Mouse (Mus musculus): ENCODE data around the gene Mettl15. TPM values are rescaled to one million over a fixed set of nuclear protein-coding genes. Genes with fewer than 3 reads are reported as not detected.
"Not testable (repeated sequence)": the region's sequence is repeated elsewhere in the genome, so short reads cannot be mapped to it uniquely, and the experiment has no call there.

Mettl15 gene
- polyA plus RNA-seq, 1 experiment, result 10.9 TPM

DNA sequence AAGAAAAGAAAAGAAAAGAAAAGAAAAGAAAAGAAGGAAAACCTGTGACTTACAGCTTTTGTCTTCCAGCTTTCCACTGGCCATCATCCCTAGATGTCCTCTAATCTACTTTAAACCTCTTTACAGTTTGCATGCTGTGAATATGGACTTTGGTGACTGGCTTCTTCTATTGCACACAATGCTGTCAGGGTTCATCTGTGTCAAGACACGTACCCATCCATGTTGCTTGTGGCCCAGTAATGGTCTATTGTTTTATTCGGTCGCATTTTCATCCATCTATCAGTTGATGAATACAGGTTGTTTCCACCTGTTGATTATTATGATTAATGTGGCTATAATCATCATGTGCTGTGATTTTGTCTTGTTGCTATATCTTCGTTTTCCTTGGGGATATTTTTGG is 46.7 kb downstream of the Mettl15 start:
- no peak for DNase-seq
- WGBS, result 85% methylated on average over 4 of the region's 4 CpGs
- H3K27me3 ChIP-seq (ENCODE audit: control insufficient read depth, insufficient read depth, low read length), result no peaks in the 10 kb centered on the region
- H3K4me1 ChIP-seq (ENCODE audit: control insufficient read depth, insufficient read depth, low read length), result no peaks in the 10 kb centered on the region
- H3K4me3 ChIP-seq (replicated peaks; ENCODE audit: insufficient read depth, low read depth, low read length), result no peak overlapping the region
- no peak for TF ChIP-seq CTCF (IDR thresholded peaks at IDR 0.05; ENCODE audit: borderline replicate concordance, insufficient read depth, low read depth, low read length)
- no peak for TF ChIP-seq POLR2A (IDR thresholded peaks at IDR 0.05; ENCODE audit: borderline replicate concordance, insufficient read depth, low read length)
- H3K27ac ChIP-seq (ENCODE audit: insufficient read depth, low read length), result no peak overlapping the region

DNA sequence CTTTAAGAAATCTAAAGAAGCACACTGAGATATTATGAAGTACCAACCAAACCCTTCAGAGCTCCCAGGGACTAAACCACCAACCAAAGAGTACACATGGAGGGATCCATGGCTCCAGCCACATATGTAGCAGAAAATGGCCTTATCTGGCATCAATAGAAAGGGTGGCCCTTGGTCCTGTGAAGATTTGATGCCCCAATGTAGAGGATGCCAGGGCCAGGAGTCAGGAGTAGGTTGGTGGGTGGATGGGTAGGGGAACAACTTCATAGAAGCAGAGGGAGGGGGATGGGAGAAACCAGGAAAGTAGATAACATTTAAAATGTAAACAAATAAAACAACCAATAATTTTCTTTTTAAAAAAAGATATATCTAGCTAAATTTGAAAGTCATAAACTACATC is 50.1 kb downstream of the Mettl15 start:
- H3K27me3 ChIP-seq (ENCODE audit: control insufficient read depth, insufficient read depth, low read length), result no peaks in the 10 kb centered on the region
- no peak for DNase-seq
- H3K4me1 ChIP-seq (ENCODE audit: control insufficient read depth, insufficient read depth, low read length), result no peaks in the 10 kb centered on the region
- TF ChIP-seq CTCF (IDR thresholded peaks at IDR 0.05; ENCODE audit: borderline replicate concordance, insufficient read depth, low read depth, low read length), result no peak
- TF ChIP-seq POLR2A (IDR thresholded peaks at IDR 0.05; ENCODE audit: borderline replicate concordance, insufficient read depth, low read length), result no peak
- H3K27ac ChIP-seq (ENCODE audit: insufficient read depth, low read length), result no peak overlapping the region
- H3K4me3 ChIP-seq (replicated peaks; ENCODE audit: insufficient read depth, low read depth, low read length), result no peak overlapping the region

DNA sequence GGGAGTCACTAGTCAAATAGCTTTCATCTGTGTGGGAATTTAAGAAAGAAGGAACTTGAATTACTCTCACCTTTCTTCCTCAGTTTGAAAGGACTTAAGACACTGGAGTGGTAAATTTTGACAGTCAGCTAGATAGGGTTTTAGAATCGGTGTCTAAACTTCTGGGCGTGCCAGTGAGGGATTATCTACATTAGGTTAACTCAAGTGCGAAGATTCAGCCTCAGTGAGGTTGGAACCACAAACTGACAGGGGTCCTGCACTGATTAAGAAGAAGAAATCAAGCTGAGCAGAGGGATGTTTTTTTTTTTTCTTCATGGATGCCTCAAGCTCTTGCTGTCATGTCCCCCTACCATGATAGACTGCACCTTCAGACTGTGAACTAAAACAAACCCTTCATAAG is 53.4 kb downstream of the Mettl15 start:
- Histone ChIP-seq H3K27me3 (ENCODE audit: control insufficient read depth, insufficient read depth, low read length) (no peaks in the 10 kb centered on the region), H3K27ac (ENCODE audit: insufficient read depth, low read length) (no peak overlapping the region), H3K4me1 (ENCODE audit: control insufficient read depth, insufficient read depth, low read length) (no peaks in the 10 kb centered on the region), H3K4me3 (replicated peaks; ENCODE audit: insufficient read depth, low read depth, low read length) (no peak overlapping the region)
- 69% methylated on average over 3 of the region's 3 CpGs for WGBS
- no peak for TF ChIP-seq CTCF (IDR thresholded peaks at IDR 0.05; ENCODE audit: borderline replicate concordance, insufficient read depth, low read depth, low read length)
- DNase-seq, result no peak

DNA sequence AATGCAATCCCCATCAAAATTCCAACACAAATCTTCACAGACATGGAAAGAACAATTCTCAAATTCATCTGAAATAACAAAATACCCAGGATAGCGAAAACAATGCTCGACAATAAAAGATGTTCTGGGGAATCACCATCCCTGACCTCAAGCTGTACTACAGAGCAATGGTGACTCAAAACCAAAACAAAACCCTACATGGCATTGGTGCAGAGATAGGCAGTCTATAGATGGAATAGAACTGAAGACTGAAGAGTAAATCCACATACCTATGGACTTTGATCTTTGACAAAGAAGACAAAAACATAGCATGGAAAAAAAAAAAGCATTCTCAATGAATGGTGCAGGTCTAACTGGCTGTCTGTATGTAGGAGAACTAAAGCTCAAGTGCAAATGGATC is 59.1 kb downstream of the Mettl15 start:
- WGBS, result 96% methylated on average over 2 of the region's 2 CpGs
- H3K27ac ChIP-seq (ENCODE audit: insufficient read depth, low read length), result no peak overlapping the region
- no peak for DNase-seq
- TF ChIP-seq POLR2A (IDR thresholded peaks at IDR 0.05; ENCODE audit: borderline replicate concordance, insufficient read depth, low read length) (no peak), CTCF (IDR thresholded peaks at IDR 0.05; ENCODE audit: borderline replicate concordance, insufficient read depth, low read depth, low read length) (no peak)
- no peak overlapping the region for H3K4me3 ChIP-seq (replicated peaks; ENCODE audit: insufficient read depth, low read depth, low read length)
- H3K4me1 ChIP-seq (ENCODE audit: control insufficient read depth, insufficient read depth, low read length), result no peaks in the 10 kb centered on the region
- H3K27me3 ChIP-seq (ENCODE audit: control insufficient read depth, insufficient read depth, low read length), result no peaks in the 10 kb centered on the region

DNA sequence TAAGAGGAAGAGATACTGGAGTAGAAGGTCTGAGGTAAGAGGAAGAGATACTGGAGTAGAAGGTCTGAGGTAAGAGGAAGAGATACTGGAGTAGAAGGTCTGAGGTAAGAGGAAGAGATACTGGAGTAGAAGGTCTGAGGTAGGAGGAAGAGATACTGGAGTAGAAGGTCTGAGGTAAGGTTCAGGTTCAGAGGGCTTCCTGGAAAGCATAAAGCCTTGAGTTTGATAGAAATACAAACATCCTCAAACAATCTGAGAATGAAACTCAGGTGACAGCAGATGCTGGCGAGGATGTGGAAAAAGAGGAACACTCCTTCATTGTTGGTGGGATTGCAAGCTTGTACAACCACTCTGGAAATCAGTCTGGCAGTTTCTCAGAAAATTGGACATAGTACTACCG is 63.9 kb downstream of the Mettl15 start:
- 95% methylated on average over 2 of the region's 2 CpGs for WGBS
- DNase-seq, result not testable (repeated sequence)

DNA sequence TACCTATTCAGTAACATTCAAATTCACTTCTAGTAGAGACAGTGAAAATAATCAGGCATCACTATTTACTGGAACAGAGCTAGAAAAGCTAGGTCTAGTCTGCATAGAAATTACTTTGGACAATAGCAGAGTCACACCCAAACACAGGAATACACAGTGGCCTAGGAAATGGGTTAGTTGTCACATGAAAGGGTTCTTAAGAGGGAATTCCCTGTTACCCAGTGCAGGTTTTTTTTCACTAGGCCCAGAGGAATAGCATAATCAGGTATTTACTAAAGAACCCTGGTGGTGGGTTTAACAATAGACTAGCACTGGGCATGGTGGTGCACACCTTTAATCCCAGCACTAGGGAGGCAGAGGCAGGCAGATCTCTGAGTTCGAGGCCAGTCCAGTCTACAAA is 69.9 kb downstream of the Mettl15 start:
- H3K4me3 ChIP-seq (replicated peaks; ENCODE audit: insufficient read depth, low read depth, low read length); H3K27me3 ChIP-seq (ENCODE audit: control insufficient read depth, insufficient read depth, low read length); H3K27ac ChIP-seq (ENCODE audit: insufficient read depth, low read length); H3K4me1 ChIP-seq (ENCODE audit: control insufficient read depth, insufficient read depth, low read length); DNase-seq: not testable (repeated sequence)
- 93% methylated on average over 1 of the region's 1 CpGs for WGBS

More for the DNA sequence above, 63.9 kb downstream of the Mettl15 start:
- H3K4me1 ChIP-seq (ENCODE audit: control insufficient read depth, insufficient read depth, low read length); H3K4me3 ChIP-seq (replicated peaks; ENCODE audit: insufficient read depth, low read depth, low read length); H3K27ac ChIP-seq (ENCODE audit: insufficient read depth, low read length); H3K27me3 ChIP-seq (ENCODE audit: control insufficient read depth, insufficient read depth, low read length): not testable (repeated sequence)

DNA sequence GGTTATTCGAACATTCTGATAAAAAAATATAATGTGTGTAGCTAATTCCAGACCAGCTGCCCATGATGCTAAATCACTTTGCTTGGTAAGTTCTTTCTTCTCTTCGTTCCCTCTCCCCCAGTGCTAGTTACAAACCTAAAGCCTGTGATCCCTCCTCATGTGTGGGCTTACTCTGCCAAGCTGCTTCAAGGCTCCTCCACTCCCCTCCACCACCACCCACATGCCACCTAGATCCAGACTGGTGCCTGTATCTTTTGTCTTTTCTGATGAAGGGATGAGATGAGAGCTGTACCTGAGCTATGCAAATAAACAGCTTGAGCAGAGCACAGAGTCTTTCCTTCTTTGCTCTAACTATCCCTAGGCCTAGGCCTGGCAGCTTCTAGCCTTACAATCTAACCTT is 72.5 kb downstream of the Mettl15 start:
- Histone ChIP-seq H3K27me3 (ENCODE audit: control insufficient read depth, insufficient read depth, low read length) (no peaks in the 10 kb centered on the region), H3K4me3 (replicated peaks; ENCODE audit: insufficient read depth, low read depth, low read length) (no peak overlapping the region), H3K27ac (ENCODE audit: insufficient read depth, low read length) (no peak overlapping the region), H3K4me1 (ENCODE audit: control insufficient read depth, insufficient read depth, low read length) (no peaks in the 10 kb centered on the region)
- TF ChIP-seq CTCF (IDR thresholded peaks at IDR 0.05; ENCODE audit: borderline replicate concordance, insufficient read depth, low read depth, low read length) (no peak), POLR2A (IDR thresholded peaks at IDR 0.05; ENCODE audit: borderline replicate concordance, insufficient read depth, low read length) (no peak)
- 87% methylated on average over 2 of the region's 2 CpGs for WGBS
- DNase-seq, result no peak

DNA sequence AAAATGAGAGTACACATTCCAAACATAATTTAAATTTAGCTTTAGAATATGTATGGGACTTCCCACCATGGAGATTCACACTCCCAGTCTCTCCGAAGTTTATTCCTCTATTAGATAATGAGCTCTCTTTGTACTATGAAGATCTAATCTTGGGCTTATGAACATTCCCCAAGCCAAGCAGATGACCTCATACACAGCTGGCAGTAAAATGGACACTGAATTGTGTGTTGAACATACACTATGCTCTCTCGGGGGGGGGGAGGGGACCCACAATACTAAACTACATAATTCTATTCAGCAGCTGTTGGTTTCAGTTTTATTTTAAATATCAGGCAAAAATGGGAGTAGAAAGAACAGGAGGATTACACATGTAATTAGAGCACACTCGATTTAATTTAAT is 97.6 kb downstream of the Mettl15 start:
- WGBS, result 78% methylated on average over 3 of the region's 3 CpGs
- Histone ChIP-seq H3K4me1 (ENCODE audit: control insufficient read depth, insufficient read depth, low read length) (no peaks in the 10 kb centered on the region), H3K27me3 (ENCODE audit: control insufficient read depth, insufficient read depth, low read length) (no peaks in the 10 kb centered on the region), H3K4me3 (replicated peaks; ENCODE audit: insufficient read depth, low read depth, low read length) (no peak overlapping the region), H3K27ac (ENCODE audit: insufficient read depth, low read length) (no peak overlapping the region)
- TF ChIP-seq POLR2A (IDR thresholded peaks at IDR 0.05; ENCODE audit: borderline replicate concordance, insufficient read depth, low read length) (no peak), CTCF (IDR thresholded peaks at IDR 0.05; ENCODE audit: borderline replicate concordance, insufficient read depth, low read depth, low read length) (no peak)
- no peak for DNase-seq

DNA sequence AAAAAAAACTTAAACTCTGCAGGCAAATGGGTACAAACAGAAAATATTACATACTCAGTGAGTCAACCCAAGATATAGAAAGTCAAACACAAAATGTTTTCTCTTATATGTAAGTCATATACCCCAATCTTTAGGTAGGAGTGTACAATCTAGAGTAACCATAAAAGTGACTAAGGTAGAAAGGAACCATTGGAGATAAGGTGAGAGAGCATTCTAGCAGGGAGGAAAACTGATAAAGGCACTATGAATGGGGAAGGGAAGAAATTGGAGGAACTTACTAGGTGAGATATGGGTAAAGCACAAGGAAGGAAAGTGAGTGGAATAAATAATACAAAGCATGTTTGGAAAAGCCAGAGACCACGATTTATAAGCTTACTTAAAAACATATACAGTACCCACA is 122.0 kb downstream of the Mettl15 start:
- no peak overlapping the region for H3K27ac ChIP-seq (ENCODE audit: insufficient read depth, low read length)
- 81% methylated on average over 1 of the region's 1 CpGs for WGBS
- DNase-seq, result no peak
- TF ChIP-seq POLR2A (IDR thresholded peaks at IDR 0.05; ENCODE audit: borderline replicate concordance, insufficient read depth, low read length) (no peak), CTCF (IDR thresholded peaks at IDR 0.05; ENCODE audit: borderline replicate concordance, insufficient read depth, low read depth, low read length) (no peak)
- no peaks in the 10 kb centered on the region for H3K4me1 ChIP-seq (ENCODE audit: control insufficient read depth, insufficient read depth, low read length)
- no peak overlapping the region for H3K4me3 ChIP-seq (replicated peaks; ENCODE audit: insufficient read depth, low read depth, low read length)
- no peaks in the 10 kb centered on the region for H3K27me3 ChIP-seq (ENCODE audit: control insufficient read depth, insufficient read depth, low read length)

Data from cerebellum, adult 2 months (tissue).